24 mouse cellular contexts compared by ENCODE assay signal in the genomic region with DNA sequence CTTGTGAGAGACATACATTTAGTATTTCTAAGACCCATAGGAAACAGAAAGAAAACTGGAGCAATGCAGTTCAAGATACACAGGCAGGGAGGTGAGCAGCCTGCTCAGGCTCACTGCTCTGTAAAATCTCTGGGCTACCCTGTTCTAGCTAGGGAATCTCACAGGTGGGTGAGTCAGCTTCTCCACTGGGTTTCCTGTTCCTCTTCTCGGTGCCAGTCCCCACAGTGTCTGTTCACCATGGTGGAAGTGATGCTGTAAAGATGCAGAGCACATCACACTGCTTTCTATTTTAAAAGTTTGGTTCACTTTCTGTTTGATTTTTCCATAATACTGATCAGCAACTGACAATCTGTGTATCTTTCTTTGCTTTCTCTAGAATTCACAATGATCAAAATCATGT. TPM values are rescaled to one million over a fixed set of nuclear protein-coding genes. Genes with fewer than 3 reads are reported as not detected.
DNase-seq lines count a peak whose midpoint lies in the region; ATAC-seq lines count a peak whose summit lies in the region.
"Had no signal": no experiment of that assay in that cellular context is flagged by ENCODE, and none has a peak within 500 bp of the region (broad histone marks: within the 10 kb centered on the region; RNA-seq: fewer than 3 reads in every experiment).

No protein-coding gene starts in this region.

- peak; percentile 8 for DNase-seq in CD4-positive helper T cell, adult 2 months (ENCODE audit: low read depth, low spot score)
- DNase-seq in testis, postnatal 14 days (ENCODE audit: low spot score): no peak
- no peak for DNase-seq in cerebellum, adult 8-10 months
- DNase-seq in kidney, adult 8-10 months: no peak
- no peak for DNase-seq in heart, adult 18-20 months
- DNase-seq: adrenal gland, adult 2 months; adrenal gland, postnatal 25 days; cerebellum, adult 2 months; cerebellum, postnatal 14 days; forebrain, postnatal 0 days; gastrocnemius, postnatal 25 days; heart, adult 11 months; heart, postnatal 10 days; heart, postnatal 4 days; kidney, adult 9 months had no signal

- peak; percentile 59 for ATAC-seq in common myeloid progenitor, adult 5-6 weeks (replicated peaks; ENCODE audit: low read depth, poor library complexity, severe bottlenecking)
- peak; percentile 35 for ATAC-seq in inflammation-experienced regulatory T-cells, adult 6 months
- ATAC-seq: activated CD4-positive, CD25-positive, alpha-beta regulatory T cell, adult 4 months; forebrain, postnatal 0 days; hindbrain, postnatal 0 days; intestine, embryonic 16.5 days; Patski had no signal

RNA-seq across cellular contexts. Expression of gene Calca, which starts 35.2 kb away (rescaled TPM):
- total RNA-seq in common myeloid progenitor, adult 5-6 weeks (2017): not detected in 2 replicates
- polyA plus RNA-seq in inflammation-experienced regulatory T-cells, adult 6 months (2017; shearing (Covaris generic)): under 1 TPM in 1 of 3 experiments, not detected in 2; 0.78 TPM
- total RNA-seq in heart, adult 18-20 months (2021): not detected
- total RNA-seq: adrenal gland, postnatal 25 days; gastrocnemius, adult 18-20 months; gastrocnemius, postnatal 25 days; heart, postnatal 10 days had no signal
- polyA plus RNA-seq: Patski had no signal

RNA-seq across cellular contexts. Expression of gene Calcb, which starts 47.0 kb away (rescaled TPM):
- not detected in 2 replicates for total RNA-seq in common myeloid progenitor, adult 5-6 weeks (2017)
- polyA plus RNA-seq in inflammation-experienced regulatory T-cells, adult 6 months (2017; shearing (Covaris generic)): not detected
- total RNA-seq in heart, adult 18-20 months (2021): 1 to 10 TPM in 1 of 2 experiments, not detected in 1; 1.1 TPM
- total RNA-seq: adrenal gland, adult 2 months; adrenal gland, postnatal 25 days; forebrain, postnatal 0 days; gastrocnemius, adult 18-20 months; gastrocnemius, postnatal 25 days had no signal
- polyA plus RNA-seq: activated CD4-positive, CD25-positive, alpha-beta regulatory T cell, adult 4 months; adrenal gland, adult 2 months; forebrain, postnatal 0 days; heart, embryonic 10.5 days; heart, embryonic 14.5 days had no signal
